Mouse (Mus musculus) G1E (cell line): ENCODE data around the gene Stk39. TPM values are rescaled to one million over a fixed set of nuclear protein-coding genes. Genes with fewer than 3 reads are reported as not detected.
"Not testable (repeated sequence)": the region's sequence is repeated elsewhere in the genome, so short reads cannot be mapped to it uniquely, and the experiment has no call there.

Experiments
- ATAC-seq: 2 replicates; pipeline ENCODE4 v1.8.0; 2016; ENCODE audit warnings: mild to moderate bottlenecking; ENCODE audit not compliant: insufficient number of reproducible peaks, poor library complexity, low FRiP score, severe bottlenecking; ENCODE audit errors: extremely low read depth
- DNase-seq: peaks from one replicate; pipeline ENCODE4 v3.0.0; 2012; ENCODE audit warnings: low spot score
- H3K27me3 ChIP-seq: 2 replicates; pipeline ENCODE4 v1.6.1; 2012; ENCODE audit warnings: mild to moderate bottlenecking, low read length, inconsistent platforms; ENCODE audit not compliant: insufficient read depth
- H3K36me3 ChIP-seq: replicated peaks from 2 replicates; pipeline ENCODE3; 2012; ENCODE audit warnings: mild to moderate bottlenecking, inconsistent platforms
- H3K4me1 ChIP-seq: 2 replicates; pipeline ENCODE4 v1.6.1; 2012; ENCODE audit warnings: low read depth, low read length, inconsistent platforms, mixed read lengths; ENCODE audit not compliant: insufficient read depth
- H3K4me3 ChIP-seq: 2 replicates; pipeline ENCODE4 v1.5.1; 2012; ENCODE audit warnings: low read depth, mild to moderate bottlenecking, inconsistent platforms, low read length, moderate library complexity, mixed read lengths
- H3K9me3 ChIP-seq: replicated peaks from 2 replicates; pipeline ENCODE4 v1.6.1; 2012; ENCODE audit warnings: inconsistent platforms
- CTCF ChIP-seq: IDR thresholded peaks from 2 replicates; pipeline ENCODE4 v1.5.1; 2012; ENCODE audit warnings: low read depth, low read length, inconsistent platforms, mixed read lengths
- GATA1 ChIP-seq: IDR thresholded peaks from 2 replicates; pipeline ENCODE4 v1.6.1; 2012; ENCODE audit warnings: borderline replicate concordance, low read length, inconsistent platforms, mixed read lengths
- GATA2 ChIP-seq: IDR thresholded peaks from 2 replicates; pipeline ENCODE4 v1.6.1; 2012; ENCODE audit warnings: low read depth, low read length, inconsistent platforms, borderline replicate concordance
- POLR2AphosphoS5 ChIP-seq: IDR thresholded peaks from 2 replicates; pipeline ENCODE4 v1.6.1; 2012; ENCODE audit warnings: low read depth, low read length, inconsistent platforms; ENCODE audit not compliant: insufficient replicate concordance
- TAL1 ChIP-seq: conservative IDR thresholded peaks from 2 replicates; pipeline ENCODE4 v1.6.1; 2012; ENCODE audit warnings: low read depth, low read length, inconsistent platforms, mixed read lengths
- polyA plus RNA-seq: library from polyadenylated mRNA; stranded (reverse); fragments of >175 nt; gene quantifications from 2 replicates; pipeline ENCODE4 v1.2.3, GENCODE M21; 2012
- total RNA-seq, 2 experiments: library from RNA; stranded (forward) in 1 of 2; stranded (reverse) in 1 of 2; fragments of 200-1000 nt in 1 of 2; fragments of >200 nt in 1 of 2; fragmentation: Nextera tagmentation in 1 of 2; gene quantifications; 2 replicates each; pipeline ENCODE4 v1.2.3; 2014 to 2017

The Stk39 gene
- total and polyA plus RNA-seq, 3 experiments, result 0.11 TPM; not detected in 2

GRCm38 (mm10) chr2:68243879-68244553, 228.1 kb downstream of the Stk39 start:
- H3K4me3 ChIP-seq, result no peak overlapping the region
- no peaks in the 10 kb centered on the region for H3K4me1 ChIP-seq
- TF ChIP-seq GATA1, result no peak
- TF ChIP-seq POLR2AphosphoS5, result no peak
- TF ChIP-seq TAL1, result no peak
- TF ChIP-seq GATA2, result no peak
- TF ChIP-seq CTCF, result no peak
- no peak for DNase-seq
- H3K36me3 ChIP-seq, result no peaks in the 10 kb centered on the region
- peaks cover 48% of the 10 kb centered on the region for H3K9me3 ChIP-seq
- H3K27me3 ChIP-seq, result no peaks in the 10 kb centered on the region
- no peak for ATAC-seq

DNA sequence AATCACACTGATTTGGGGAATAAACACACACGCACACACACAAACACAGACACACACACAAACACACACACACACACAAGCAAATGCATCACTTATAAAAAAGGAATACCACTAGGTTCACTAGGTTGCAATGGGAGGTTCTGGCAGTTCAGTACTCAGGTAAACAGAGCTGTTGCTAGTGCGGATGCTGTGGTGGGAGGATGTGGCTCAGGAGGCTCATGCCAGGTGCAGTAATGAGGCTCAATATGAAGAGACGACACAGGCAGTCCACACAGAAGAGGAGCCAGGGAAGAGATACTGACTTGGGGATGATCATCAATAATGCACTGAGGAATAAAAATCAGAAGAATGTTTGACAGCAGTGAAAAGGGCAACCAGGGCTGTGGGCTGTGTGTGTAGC, 228.8 kb downstream of the Stk39 start:
- Histone ChIP-seq H3K9me3 (peaks cover 49% of the 10 kb centered on the region), H3K4me1 (no peaks in the 10 kb centered on the region), H3K27me3 (no peaks in the 10 kb centered on the region), H3K4me3 (no peak overlapping the region), H3K36me3 (no peaks in the 10 kb centered on the region)
- ATAC-seq (no peak), DNase-seq (no peak)
- no peak for TF ChIP-seq POLR2AphosphoS5
- no peak for TF ChIP-seq TAL1
- TF ChIP-seq GATA2, result no peak
- TF ChIP-seq GATA1, result no peak
- TF ChIP-seq CTCF, result no peak

- no peak for ATAC-seq
- Histone ChIP-seq H3K4me3 (no peak overlapping the region), H3K27me3 (no peaks in the 10 kb centered on the region), H3K36me3 (no peaks in the 10 kb centered on the region), H3K9me3 (peaks cover 44% of the 10 kb centered on the region), H3K4me1 (no peaks in the 10 kb centered on the region)
- no peak for DNase-seq
- TF ChIP-seq GATA2 (no peak), GATA1 (no peak), CTCF (no peak), TAL1 (no peak)
Observed at GRCm38 (mm10) chr2:68242069-68242468, 230.0 kb downstream of the Stk39 start.

- Histone ChIP-seq H3K4me1 (no peaks in the 10 kb centered on the region), H3K36me3 (no peaks in the 10 kb centered on the region), H3K9me3 (peaks cover 42% of the 10 kb centered on the region), H3K27me3 (no peaks in the 10 kb centered on the region), H3K4me3 (no peak overlapping the region)
- TF ChIP-seq GATA2 (no peak), CTCF (no peak), GATA1 (no peak)
- no peak for ATAC-seq
- no peak for DNase-seq
Observed at GRCm38 (mm10) chr2:68241640-68242039, 230.4 kb downstream of the Stk39 start.

DNA sequence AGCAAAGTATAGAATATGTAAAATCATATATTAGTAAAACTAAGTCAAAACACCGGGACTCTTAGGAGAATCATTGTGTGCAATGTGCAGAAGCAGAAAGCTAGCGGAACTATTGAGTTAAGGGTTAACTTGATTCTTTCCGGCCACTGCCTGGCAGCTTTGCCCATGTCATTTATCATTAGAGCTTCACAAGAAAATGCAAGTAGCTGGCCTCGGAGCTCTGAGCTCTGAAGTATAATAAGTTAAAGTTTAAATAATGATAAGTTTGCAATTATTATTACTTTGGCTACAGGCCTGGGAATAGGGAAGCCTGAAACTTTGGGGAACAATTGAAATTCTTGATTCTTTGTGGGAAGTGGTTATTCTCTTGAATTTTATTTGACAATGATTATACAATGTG, 232.7 kb downstream of the Stk39 start:
- not testable (repeated sequence) for H3K27me3 ChIP-seq, H3K4me1 ChIP-seq, ATAC-seq, H3K36me3 ChIP-seq, DNase-seq, H3K4me3 ChIP-seq
- peaks cover 30% of the 10 kb centered on the region for H3K9me3 ChIP-seq

- TF ChIP-seq CTCF (no peak), GATA2 (no peak), GATA1 (no peak), POLR2AphosphoS5 (no peak), TAL1 (no peak)
- no peak for DNase-seq
- no peak for ATAC-seq
- Histone ChIP-seq H3K4me3 (no peak overlapping the region), H3K9me3 (peaks cover 31% of the 10 kb centered on the region), H3K36me3 (no peaks in the 10 kb centered on the region), H3K27me3 (no peaks in the 10 kb centered on the region), H3K4me1 (no peaks in the 10 kb centered on the region)
Observed at GRCm38 (mm10) chr2:68232929-68233328, 239.1 kb downstream of the Stk39 start.

GRCm38 (mm10) chr2:68229872-68230271, 242.2 kb downstream of the Stk39 start:
- H3K4me1 ChIP-seq, result no peaks in the 10 kb centered on the region
- H3K27me3 ChIP-seq, result no peaks in the 10 kb centered on the region
- no peak for TF ChIP-seq CTCF
- no peak for TF ChIP-seq TAL1
- TF ChIP-seq POLR2AphosphoS5, result no peak
- no peak for TF ChIP-seq GATA2
- TF ChIP-seq GATA1, result no peak
- H3K4me3 ChIP-seq, result no peak overlapping the region
- ATAC-seq (no peak), DNase-seq (no peak)
- peaks cover 37% of the 10 kb centered on the region for H3K9me3 ChIP-seq
- H3K36me3 ChIP-seq, result no peaks in the 10 kb centered on the region
